Mouse (Mus musculus): ENCODE measurements around the gene Kcnmb3.

GRCm38 (mm10) chr3:32437820-32438219 is 54.2 kb downstream of the Kcnmb3 start:
- no peak for TF ChIP-seq CTCF (IDR thresholded peaks at IDR 0.05; ENCODE audit: borderline replicate concordance, insufficient read depth, low read length)
- no peak for TF ChIP-seq POLR2A (IDR thresholded peaks at IDR 0.05; ENCODE audit: low read depth, low read length)

Measured in embryonic fibroblast, embryonic 13.5 days (primary cell).